Mouse (Mus musculus) kidney, adult 2 months (tissue): Measurements from ENCODE around the gene Cryzl1.

Experiments
- CTCF ChIP-seq: fragments of 200-500 bp; conservative IDR thresholded peaks from 2 replicates; pipeline ENCODE4 v1.5.1; 2011; ENCODE audit warnings: low read depth, mild to moderate bottlenecking, control low read depth, low read length, moderate library complexity, mixed read lengths; ENCODE audit not compliant: insufficient read depth, insufficient read length
- POLR2A ChIP-seq: fragments of 200-500 bp; IDR thresholded peaks from one replicate; pipeline ENCODE4 v1.6.1; 2011; ENCODE audit warnings: low read depth, low read length, control low read depth

GRCm38 (mm10) chr16:91640171-91640570 lies 88.6 kb downstream of the Cryzl1 start:
- no peak for TF ChIP-seq CTCF
- TF ChIP-seq POLR2A, result no peak
